Mouse (Mus musculus) ES-Bruce4 (cell line): ENCODE measurements at regions not wholly inside any gene's neighbourhood (a gene's known extent, or its start where the extent isn't known, plus 50 kb on each side); places are given as distances from the start of the nearest gene placed in this dataset.

Experiments used
- CTCF ChIP-seq: IDR thresholded peaks from one replicate; pipeline ENCODE4 v1.8.1; 2011; ENCODE audit warnings: low read depth, low read length
- EP300 ChIP-seq: IDR thresholded peaks from 2 replicates; pipeline ENCODE4 v1.6.1; 2011; ENCODE audit warnings: low read depth, low read length; ENCODE audit not compliant: insufficient read depth
- POLR2A ChIP-seq: IDR thresholded peaks from one replicate; pipeline ENCODE4 v1.8.1; 2011; ENCODE audit warnings: low read length; ENCODE audit not compliant: insufficient read depth

GRCm38 (mm10) chr10:118000591-118000990 lies 141.0 kb upstream of the Mdm1 start:
- TF ChIP-seq POLR2A, result no peak
- TF ChIP-seq CTCF, result no peak
- no peak for TF ChIP-seq EP300
